Mouse (Mus musculus) gastrocnemius, adult 18-20 months (tissue): Measurements from ENCODE around the gene Zdhhc24. TPM values are rescaled to one million over a fixed set of nuclear protein-coding genes. Genes with fewer than 3 reads are reported as not detected.

Experiments
- total RNA-seq, 2 experiments: library from RNA; stranded (reverse); gene quantifications; 2 replicates each; pipeline ENCODE4 v1.2.3; 2021

The Zdhhc24 gene
- total RNA-seq, 2 experiments from 2014 or later = 2.0 to 2.3 TPM

Other genes starting within 250 kb of the Zdhhc24 start
- gene Gm960, start 180.0 kb upstream of the Zdhhc24 start, total RNA-seq = under 1 TPM in 1 of 2 experiments, not detected in 1; 0.31 TPM
- gene Sptbn2, start 167.5 kb upstream of the Zdhhc24 start, total RNA-seq = under 1 TPM; 0.02 to 0.07 TPM
- gene Rbm4b, start 122.2 kb upstream of the Zdhhc24 start, total RNA-seq = 1 to 10 TPM; 2.3 to 2.7 TPM
- 10 to 100 TPM; 31.4 to 34.8 TPM for gene Rbm4, start 84.8 kb upstream of the Zdhhc24 start, total RNA-seq
- gene Gm21992, start 67.1 kb upstream of the Zdhhc24 start, total RNA-seq = 10 to 100 TPM in 1 of 2 experiments, 1 to 10 TPM in 1; 6.8 to 12.7 TPM
- gene Rbm14, start 67.0 kb upstream of the Zdhhc24 start, total RNA-seq = 10 to 100 TPM in 1 of 2 experiments, 1 to 10 TPM in 1; 8.0 to 10.5 TPM
- 10 to 100 TPM; 20.0 to 24.1 TPM for gene Ccs, start 39.3 kb upstream of the Zdhhc24 start, total RNA-seq
- not detected for gene Ccdc87, start 39.3 kb upstream of the Zdhhc24 start, total RNA-seq
- gene Ctsf, start 23.5 kb upstream of the Zdhhc24 start, total RNA-seq = 10 to 100 TPM; 26.6 to 30.1 TPM
- gene Actn3, start 759 bp upstream of the Zdhhc24 start, total RNA-seq = 1,000 to 10,000 TPM; 7,595 to 9,342 TPM
- gene Bbs1, start 28.0 kb downstream of the Zdhhc24 start, total RNA-seq = 1 to 10 TPM; 1.7 to 2.0 TPM
- 10 to 100 TPM; 13.2 to 14.2 TPM for gene Dpp3, start 49.6 kb downstream of the Zdhhc24 start, total RNA-seq
- gene Peli3, start 64.5 kb downstream of the Zdhhc24 start, total RNA-seq = 1 to 10 TPM; 2.4 to 2.7 TPM
- 10 to 100 TPM; 64.6 to 66.7 TPM for gene Mrpl11, start 83.5 kb downstream of the Zdhhc24 start, total RNA-seq
- gene Npas4, start 111.6 kb downstream of the Zdhhc24 start, total RNA-seq = not detected
- gene Slc29a2, start 145.2 kb downstream of the Zdhhc24 start, total RNA-seq = 1 to 10 TPM; 4.1 to 5.3 TPM
- gene B4gat1, start 160.2 kb downstream of the Zdhhc24 start, total RNA-seq = 10 to 100 TPM; 18.7 to 23.2 TPM
- 1 to 10 TPM in 1 of 2 experiments, under 1 TPM in 1; 0.50 to 1.2 TPM for gene AC124502.3, start 160.2 kb downstream of the Zdhhc24 start, total RNA-seq
- gene Brms1, start 162.7 kb downstream of the Zdhhc24 start, total RNA-seq = 10 to 100 TPM; 14.8 to 15.3 TPM
- 1 to 10 TPM in 1 of 2 experiments, under 1 TPM in 1; 0.71 to 1.2 TPM for gene Rin1, start 171.8 kb downstream of the Zdhhc24 start, total RNA-seq
- 10 to 100 TPM in 1 of 2 experiments, 1 to 10 TPM in 1; 6.3 to 11.8 TPM for gene Cd248, start 189.4 kb downstream of the Zdhhc24 start, total RNA-seq
- under 1 TPM in 1 of 2 experiments, not detected in 1; 0.18 TPM for gene Tmem151a, start 206.9 kb downstream of the Zdhhc24 start, total RNA-seq
- gene Yif1a, start 209.9 kb downstream of the Zdhhc24 start, total RNA-seq = 10 to 100 TPM; 45.1 to 47.0 TPM
- gene Cnih2, start 219.9 kb downstream of the Zdhhc24 start, total RNA-seq = not detected
- 100 to 1,000 TPM; 117 to 118 TPM for gene Rab1b, start 228.4 kb downstream of the Zdhhc24 start, total RNA-seq
- gene Klc2, start 239.9 kb downstream of the Zdhhc24 start, total RNA-seq = 10 to 100 TPM; 58.6 to 61.0 TPM